Mouse (Mus musculus): Measurements from ENCODE around the gene Cast.

DNA sequence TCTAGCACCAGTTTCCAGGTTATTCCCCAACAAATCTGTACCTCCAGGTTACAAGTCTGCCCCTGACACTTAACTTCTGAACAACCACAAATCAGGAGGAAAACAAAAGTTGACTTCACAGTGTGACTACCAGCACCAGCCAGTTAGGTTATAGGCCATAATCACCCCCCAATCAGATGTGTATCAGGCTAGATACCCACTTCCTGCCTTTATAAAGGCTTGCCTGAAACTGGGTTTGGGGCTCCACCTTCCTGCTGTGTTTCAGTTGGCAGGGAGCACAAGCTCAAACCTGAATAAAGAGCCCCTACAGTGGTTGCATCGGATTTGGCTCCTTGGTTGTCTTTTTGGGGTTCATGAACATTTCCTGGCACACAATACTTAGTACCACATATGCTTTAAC lies 37.3 kb upstream of the Cast start:
- TF ChIP-seq MAFK (IDR thresholded peaks at IDR 0.05; ENCODE audit: insufficient read depth, low read depth, low read length) (no peak), HCFC1 (IDR thresholded peaks at IDR 0.05; ENCODE audit: borderline replicate concordance, insufficient read depth, low read length) (no peak), ZC3H11A (IDR thresholded peaks at IDR 0.05; ENCODE audit: borderline replicate concordance, low read depth, low read length) (no peak), ZNF384 (IDR thresholded peaks at IDR 0.05; ENCODE audit: low read depth, low read length) (no peak)
